Mouse (Mus musculus) thymus, postnatal 25 days (tissue): ENCODE measurements around the gene Rps26.

Source experiments
- DNase-seq: peaks from one replicate; pipeline ENCODE4 v3.0.0; 2022

The Rps26 gene

GRCm38 (mm10) chr10:128602470-128603128 lies 23.9 kb downstream of the Rps26 start:
- no peak for DNase-seq

GRCm38 (mm10) chr10:128601499-128601898 lies 25.0 kb downstream of the Rps26 start:
- no peak for DNase-seq

DNA sequence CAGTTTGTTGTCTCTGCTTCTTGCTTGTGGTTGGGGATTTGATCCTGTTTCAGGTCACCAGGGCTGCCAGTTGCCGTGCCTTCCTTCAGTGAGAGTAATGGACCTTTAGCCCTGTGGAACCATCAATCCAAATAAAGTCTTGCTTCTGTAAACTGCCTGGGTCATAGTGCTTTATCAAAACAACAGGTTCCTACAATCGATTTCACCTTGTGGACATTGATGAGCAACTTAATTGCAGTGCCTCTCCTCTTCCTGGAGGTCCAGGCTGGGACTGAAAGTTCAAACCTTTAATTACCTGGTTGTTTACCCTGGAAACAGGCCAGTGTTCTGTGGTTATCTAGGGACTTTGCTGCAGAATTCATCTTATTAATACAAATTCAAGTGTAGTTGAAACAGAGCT lies 28.1 kb downstream of the Rps26 start:
- no peak for DNase-seq

DNA sequence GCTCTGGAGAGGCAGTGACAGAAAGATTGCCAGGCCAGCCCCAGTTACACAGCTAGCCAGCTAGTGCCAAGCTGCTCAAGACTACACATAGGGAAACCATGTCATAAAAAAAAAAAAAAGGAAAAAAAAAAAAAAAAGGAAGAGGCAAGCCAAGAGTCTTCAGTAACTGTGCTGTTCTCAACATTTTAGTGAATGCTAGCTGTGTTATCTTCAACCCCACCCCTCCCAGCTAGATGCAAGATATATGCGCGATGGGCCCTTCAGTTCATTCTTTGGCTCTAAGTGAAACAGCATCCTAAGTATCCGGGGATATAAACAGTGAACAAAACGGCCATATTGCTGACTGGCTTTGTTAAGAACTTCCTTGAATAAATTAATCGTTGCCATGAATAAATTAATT lies 33.8 kb downstream of the Rps26 start:
- no peak for DNase-seq

DNA sequence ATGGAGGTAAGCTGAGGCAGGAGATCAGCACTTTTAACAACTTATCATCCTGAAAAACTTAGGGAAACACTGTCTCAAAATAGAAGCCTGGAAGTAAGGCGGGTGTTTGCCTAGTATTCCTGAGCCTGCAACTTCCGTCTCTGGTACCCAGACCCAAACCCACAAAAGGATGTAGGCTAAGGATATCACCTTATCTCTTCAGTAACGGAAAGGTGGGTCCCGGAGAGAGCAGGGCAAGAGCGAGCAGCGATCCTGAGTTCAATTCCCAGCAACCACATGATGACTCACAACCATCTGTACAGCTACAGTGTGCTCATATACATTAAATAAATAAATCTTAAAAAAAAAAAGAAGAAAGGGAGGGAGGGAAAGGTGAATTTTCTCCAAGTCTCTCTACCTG lies 35.1 kb downstream of the Rps26 start:
- DNase-seq, result no peak

DNA sequence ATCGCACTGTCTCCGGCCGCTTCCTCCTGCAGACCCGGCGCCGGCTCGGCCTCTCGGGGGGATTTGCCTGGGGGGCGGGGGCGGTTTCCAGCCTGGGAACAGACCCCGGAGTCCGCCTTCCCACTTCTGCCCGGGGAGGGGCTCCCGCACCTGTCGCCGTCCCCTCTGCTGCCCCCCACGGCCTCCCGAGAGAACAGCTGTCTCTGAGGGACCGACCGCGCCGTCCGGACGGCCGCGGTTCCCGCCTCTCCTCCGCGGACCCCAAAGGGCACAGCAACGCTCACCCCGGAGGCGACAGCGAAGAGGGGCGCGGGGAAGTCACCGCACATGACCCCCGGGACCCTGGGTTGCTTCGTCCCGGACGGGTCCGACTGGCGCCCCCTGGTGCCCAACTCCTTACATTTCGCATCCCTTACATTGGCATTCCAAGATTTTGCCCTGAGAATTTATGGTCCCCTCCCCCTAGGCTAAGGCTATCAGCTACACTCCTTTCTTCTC lies 36.3 kb downstream of the Rps26 start:
- peak; percentile 67 for DNase-seq

GRCm38 (mm10) chr10:128589464-128590192 lies 36.9 kb downstream of the Rps26 start, which contains the start of gene Erbb3:
Gene Erbb3, minus strand, starts transcription at chr10:128589652.
- peak; percentile 41 for DNase-seq

DNA sequence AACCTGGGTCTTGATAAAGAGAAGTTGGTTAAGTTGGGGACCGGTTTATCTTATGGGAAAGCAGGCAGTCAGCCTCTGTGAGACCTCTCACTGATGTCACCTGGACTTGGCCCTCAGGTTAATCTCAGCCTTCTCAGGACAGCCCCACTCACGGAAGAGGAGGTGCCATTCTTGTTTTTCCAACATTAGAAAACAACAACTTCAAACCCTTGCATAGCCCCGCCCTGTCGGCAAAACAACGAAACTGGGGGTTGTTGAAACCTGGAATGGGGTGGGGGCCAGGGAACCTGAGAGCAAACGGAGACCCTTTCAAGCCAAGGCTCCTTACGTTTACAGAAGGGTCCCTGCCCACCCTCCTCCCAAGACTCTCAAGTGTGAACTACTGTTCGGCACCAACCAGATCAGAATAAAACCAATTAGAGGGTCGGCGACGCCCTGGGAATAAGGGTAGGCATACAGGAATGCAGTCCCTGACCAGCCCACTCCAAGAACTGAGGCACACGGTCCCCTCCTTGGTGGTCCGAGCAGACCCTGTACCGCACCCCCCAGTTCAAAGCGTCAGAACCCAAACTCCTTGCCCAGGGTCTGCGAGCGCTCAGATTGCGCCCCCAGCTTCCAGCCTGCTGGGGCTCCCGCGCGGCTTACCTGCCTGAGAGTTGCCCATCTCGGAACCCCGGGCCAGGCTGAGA lies 37.6 kb downstream of the Rps26 start:
- no peak for DNase-seq

GRCm38 (mm10) chr10:128588136-128588535 lies 38.4 kb downstream of the Rps26 start:
- no peak for DNase-seq

GRCm38 (mm10) chr10:128587697-128588096 lies 38.9 kb downstream of the Rps26 start:
- peak; percentile 31 for DNase-seq

- DNase-seq, result peak; percentile 58
Observed at GRCm38 (mm10) chr10:128587120-128587519, 39.4 kb downstream of the Rps26 start.

DNA sequence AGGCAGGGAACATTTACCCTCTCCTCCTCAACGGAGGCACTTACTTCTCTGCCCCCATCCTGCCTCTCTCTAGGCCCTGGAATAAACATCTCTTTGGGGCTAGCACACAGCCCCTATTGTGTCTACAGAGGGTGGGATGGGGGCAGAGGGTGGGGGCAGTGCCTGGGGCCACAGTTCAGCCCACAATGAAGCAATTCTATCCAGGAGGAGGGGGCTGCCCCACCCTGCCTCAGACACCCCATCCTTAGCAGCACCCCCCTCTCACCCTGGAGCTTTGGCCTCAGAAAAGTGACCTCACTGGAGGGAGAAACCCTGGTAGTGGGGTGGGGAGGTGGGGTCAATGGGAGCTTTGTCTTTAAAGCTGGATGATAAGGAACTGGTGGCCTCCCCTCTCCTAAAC lies 40.0 kb downstream of the Rps26 start:
- no peak for DNase-seq

DNA sequence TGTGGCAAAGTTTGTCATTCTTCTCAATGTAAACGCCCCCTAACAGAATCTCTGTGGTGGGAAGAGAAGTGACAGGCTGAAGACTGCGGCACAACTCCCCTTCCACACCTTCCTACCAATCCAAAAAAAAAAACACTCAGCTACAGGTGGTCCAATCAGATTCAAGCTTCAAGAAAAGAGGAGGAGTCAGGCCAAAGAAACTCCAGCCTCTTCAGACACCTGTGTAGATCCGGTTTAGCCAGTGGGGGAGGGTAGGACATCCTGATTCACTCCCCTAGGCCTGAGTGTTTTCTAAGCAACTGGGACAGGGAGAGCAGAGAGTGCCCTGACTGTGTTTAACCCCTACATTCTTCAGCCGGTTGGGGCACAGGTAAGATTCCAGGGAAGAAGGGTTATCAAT lies 42.2 kb downstream of the Rps26 start:
- DNase-seq, result peak; percentile 35

- DNase-seq, result no peak
Observed at GRCm38 (mm10) chr10:128583644-128584043, 42.9 kb downstream of the Rps26 start.

GRCm38 (mm10) chr10:128579731-128580130 lies 46.8 kb downstream of the Rps26 start:
- DNase-seq, result no peak

GRCm38 (mm10) chr10:128579298-128579697 lies 47.2 kb downstream of the Rps26 start:
- no peak for DNase-seq

- no peak for DNase-seq
Observed at GRCm38 (mm10) chr10:128578330-128578729, 48.2 kb downstream of the Rps26 start.

- DNase-seq, result no peak
Observed at GRCm38 (mm10) chr10:128575063-128575462, 51.5 kb downstream of the Rps26 start.
